Mouse (Mus musculus) liver, embryonic 11.5 days (tissue): ENCODE measurements around the gene Nrxn1. TPM values are rescaled to one million over a fixed set of nuclear protein-coding genes. Genes with fewer than 3 reads are reported as not detected.

Experiments
- ATAC-seq: fragments of 200-750 bp; cut with Nextera tagmentation; replicated peaks from 2 replicates; pipeline ENCODE4 v1.8.0; 2017; ENCODE audit warnings: moderate number of reproducible peaks, mild to moderate bottlenecking, moderate TSS enrichment, moderate library complexity; ENCODE audit not compliant: low FRiP score
- DNase-seq: peaks from one replicate; pipeline ENCODE4 v3.0.0-alpha.2; 2017; ENCODE audit warnings: low spot score
- H3K27ac ChIP-seq: fragments of 300-500 bp; sonication (generic); 2 replicates; pipeline ENCODE4 v1.5.1; 2014; ENCODE audit warnings: mild to moderate bottlenecking, low read depth, low read length, control low read depth
- H3K27me3 ChIP-seq: fragments of 300-500 bp; sonication (generic); replicated peaks from 2 replicates; pipeline ENCODE4 v1.6.1; 2014; ENCODE audit warnings: low read length, mixed read lengths; ENCODE audit not compliant: control insufficient read depth, insufficient read depth
- H3K36me3 ChIP-seq: fragments of 300-500 bp; sonication (generic); 2 replicates; pipeline ENCODE4 v1.6.1; 2014; ENCODE audit warnings: mild to moderate bottlenecking, low read length, moderate library complexity, mixed read lengths; ENCODE audit not compliant: control insufficient read depth, insufficient read depth
- H3K4me1 ChIP-seq: fragments of 300-500 bp; sonication (generic); replicated peaks from 2 replicates; pipeline ENCODE4 v1.6.1; 2014; ENCODE audit warnings: low read length, mixed read lengths; ENCODE audit not compliant: control insufficient read depth, insufficient read depth
- H3K4me2 ChIP-seq: fragments of 300-500 bp; sonication (generic); 2 replicates; pipeline ENCODE4 v1.6.1; 2014; ENCODE audit warnings: mild to moderate bottlenecking, control low read depth, moderate library complexity
- H3K4me3 ChIP-seq: fragments of 300-500 bp; sonication (generic); 2 replicates; pipeline ENCODE4 v1.5.1; 2014; ENCODE audit warnings: low read depth, low read length, control low read depth
- H3K9ac ChIP-seq: fragments of 300-500 bp; sonication (generic); 2 replicates; pipeline ENCODE4 v1.6.1; 2014; ENCODE audit warnings: low read depth, low read length, control low read depth
- H3K9me3 ChIP-seq: fragments of 300-500 bp; sonication (generic); 2 replicates; pipeline ENCODE4 v1.6.1; 2016; ENCODE audit warnings: low read length, inconsistent platforms, mixed read lengths; ENCODE audit not compliant: control insufficient read depth
- WGBS: fragments of 180-500 bp; shearing (Covaris S2); extraction: QIAGEN DNeasy Blood & Tissue Kit; methylation state at CpG from one replicate; pipeline ENCODE4 v1.1.7; 2014; 5-methylcytosine and 5-hydroxymethylcytosine counted together
- polyA plus RNA-seq: library from polyadenylated mRNA; unstranded; fragments of >200 nt; fragmentation: Nextera tagmentation; extraction: Ambion mirVana; gene quantifications from 2 replicates; pipeline ENCODE4 v1.2.1, GENCODE M21; 2014

Gene Nrxn1
- polyA plus RNA-seq, 1 experiment from 2014 or later = 0.70 TPM

DNA sequence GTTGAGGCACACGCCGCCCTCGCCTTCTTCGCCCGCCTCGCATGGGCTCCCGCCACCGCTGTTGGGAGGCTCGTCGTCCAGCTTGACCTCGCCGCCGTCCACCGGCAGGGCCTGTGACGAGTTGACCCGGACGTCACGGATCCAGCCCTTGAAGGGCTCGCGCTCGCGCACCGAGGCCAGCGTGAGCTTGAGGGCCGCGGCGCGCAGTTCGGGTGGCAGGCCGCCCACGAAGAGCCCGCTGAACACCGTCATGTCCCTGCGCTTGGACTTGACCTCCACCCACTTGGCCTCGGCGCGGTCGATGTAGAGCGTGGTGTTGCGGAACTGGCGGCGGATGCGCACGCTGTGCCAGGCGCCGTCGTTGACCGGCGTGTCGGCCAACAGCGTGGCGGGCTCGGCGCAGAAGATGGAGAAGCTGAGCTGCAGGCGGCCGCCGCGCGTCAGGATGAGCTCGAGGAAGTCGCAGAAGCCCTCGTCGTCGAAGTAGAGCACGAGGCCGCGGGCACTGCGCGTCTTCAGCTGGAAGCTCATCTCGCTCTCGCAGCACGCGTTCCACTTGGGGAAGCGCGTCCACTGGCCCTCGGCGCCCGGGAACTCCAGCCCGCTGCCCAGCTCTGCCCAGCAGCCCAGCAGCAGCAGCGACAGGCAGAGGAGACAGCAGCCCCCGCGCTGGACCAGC lies 4.7 kb downstream of the Nrxn1 start:
- Histone ChIP-seq H3K9me3 (no peaks in the 10 kb centered on the region; the same call in 1 of the 2 replicates), H3K27me3 (no peaks in the 10 kb centered on the region), H3K4me1 (no peaks in the 10 kb centered on the region), H3K4me3 (no peak overlapping the region), H3K27ac (no peak overlapping the region), H3K36me3 (no peaks in the 10 kb centered on the region), H3K4me2 (no peak overlapping the region), H3K9ac (no peak overlapping the region)
- 54% methylated on average over 82 of the region's 82 CpGs for WGBS
- DNase-seq = no peak
- ATAC-seq = peak; percentile 37; the same call in 1 of the 2 replicates

GRCm38 (mm10) chr17:91086412-91086811 lies 6.5 kb downstream of the Nrxn1 start:
- no peaks in the 10 kb centered on the region; the same call in 1 of the 2 replicates for H3K9me3 ChIP-seq
- H3K4me1 ChIP-seq = no peaks in the 10 kb centered on the region
- no peaks in the 10 kb centered on the region for H3K27me3 ChIP-seq
- no peak overlapping the region for H3K4me2 ChIP-seq
- no peaks in the 10 kb centered on the region for H3K36me3 ChIP-seq
- no peak overlapping the region for H3K9ac ChIP-seq
- ATAC-seq (no peak), DNase-seq (no peak)
- H3K27ac ChIP-seq = no peak overlapping the region
- H3K4me3 ChIP-seq = no peak overlapping the region
- WGBS = 93% methylated on average over 1 of the region's 1 CpGs

GRCm38 (mm10) chr17:91085416-91085815 lies 7.5 kb downstream of the Nrxn1 start:
- ATAC-seq (no peak), DNase-seq (no peak)
- Histone ChIP-seq H3K4me2 (no peak overlapping the region), H3K4me1 (no peaks in the 10 kb centered on the region), H3K9ac (no peak overlapping the region), H3K27me3 (no peaks in the 10 kb centered on the region), H3K27ac (no peak overlapping the region), H3K4me3 (no peak overlapping the region), H3K36me3 (no peaks in the 10 kb centered on the region), H3K9me3 (no peaks in the 10 kb centered on the region; the same call in 1 of the 2 replicates)
- 87% methylated on average over 2 of the region's 2 CpGs for WGBS

DNA sequence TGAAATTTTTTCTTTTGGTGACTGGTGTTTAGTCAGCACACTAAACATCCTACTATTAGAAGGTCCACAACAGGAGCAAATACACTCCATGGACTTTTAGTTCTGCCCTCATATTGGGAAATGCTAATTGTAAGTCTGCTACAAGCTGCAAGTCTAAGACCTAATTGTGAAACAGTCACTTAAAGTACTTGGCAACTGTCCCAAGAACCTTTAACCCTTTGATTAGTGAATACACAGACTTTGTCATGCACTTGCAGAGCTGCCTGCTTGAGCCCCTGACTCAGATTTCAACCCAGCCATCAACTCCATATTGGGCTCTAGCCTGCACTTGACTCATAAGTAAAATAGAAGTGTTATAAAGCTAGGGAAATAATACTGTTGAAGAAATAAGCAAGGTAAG lies 13.8 kb downstream of the Nrxn1 start:
- Histone ChIP-seq H3K4me2 (no peak overlapping the region), H3K4me1 (no peaks in the 10 kb centered on the region), H3K27me3 (no peaks in the 10 kb centered on the region), H3K36me3 (no peaks in the 10 kb centered on the region), H3K27ac (no peak overlapping the region), H3K9ac (no peak overlapping the region), H3K9me3 (no peaks in the 10 kb centered on the region), H3K4me3 (no peak overlapping the region)
- ATAC-seq (no peak), DNase-seq (no peak)

GRCm38 (mm10) chr17:91074780-91075179 lies 18.1 kb downstream of the Nrxn1 start:
- Histone ChIP-seq H3K9ac (no peak overlapping the region), H3K27me3 (no peaks in the 10 kb centered on the region), H3K4me2 (no peak overlapping the region), H3K4me1 (no peaks in the 10 kb centered on the region), H3K9me3 (no peaks in the 10 kb centered on the region), H3K4me3 (no peak overlapping the region), H3K36me3 (no peaks in the 10 kb centered on the region), H3K27ac (no peak overlapping the region)
- ATAC-seq = no peak
- WGBS = 80% methylated on average over 5 of the region's 5 CpGs
- no peak for DNase-seq

GRCm38 (mm10) chr17:91033466-91033865 lies 59.4 kb downstream of the Nrxn1 start:
- no peak overlapping the region for H3K27ac ChIP-seq
- ATAC-seq (no peak), DNase-seq (no peak)
- H3K9ac ChIP-seq = no peak overlapping the region
- no peaks in the 10 kb centered on the region for H3K4me1 ChIP-seq
- 85% methylated on average over 7 of the region's 7 CpGs for WGBS
- no peak overlapping the region for H3K4me2 ChIP-seq
- H3K9me3 ChIP-seq = no peaks in the 10 kb centered on the region
- no peak overlapping the region for H3K4me3 ChIP-seq
- H3K36me3 ChIP-seq = no peaks in the 10 kb centered on the region
- no peaks in the 10 kb centered on the region for H3K27me3 ChIP-seq

DNA sequence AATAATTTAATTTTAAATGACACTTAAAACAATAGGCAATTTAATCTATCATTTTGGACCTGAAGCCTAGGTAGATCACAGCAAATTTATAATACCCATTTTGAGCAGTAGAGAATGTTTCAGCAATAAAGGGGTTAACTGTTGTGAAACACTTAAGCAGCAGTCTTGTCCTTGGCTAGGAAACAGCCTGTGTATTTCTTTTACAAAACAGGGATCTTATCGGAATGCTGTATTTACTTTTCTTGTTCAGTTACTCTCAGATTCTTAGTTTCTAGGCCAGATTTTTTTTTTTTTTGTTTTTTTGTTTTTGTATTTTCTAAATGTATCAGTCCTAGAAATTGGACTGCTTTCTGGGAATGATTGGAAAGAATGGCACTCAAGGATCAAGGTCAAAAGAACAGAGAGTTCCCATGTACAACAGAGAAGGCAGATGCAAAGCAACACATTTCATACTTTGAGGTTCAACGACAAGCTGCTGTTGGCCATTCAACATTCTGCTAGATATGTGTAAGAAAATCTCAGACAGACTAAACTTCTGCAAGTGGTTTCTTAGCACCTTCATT lies 67.7 kb downstream of the Nrxn1 start:
- H3K27me3 ChIP-seq = no peaks in the 10 kb centered on the region
- H3K9me3 ChIP-seq = no peaks in the 10 kb centered on the region
- 71% methylated on average over 2 of the region's 2 CpGs for WGBS
- H3K9ac ChIP-seq = no peak overlapping the region
- no peaks in the 10 kb centered on the region for H3K36me3 ChIP-seq
- H3K4me1 ChIP-seq = no peaks in the 10 kb centered on the region
- no peak overlapping the region for H3K27ac ChIP-seq
- DNase-seq (no peak), ATAC-seq (no peak)
- no peak overlapping the region for H3K4me2 ChIP-seq
- H3K4me3 ChIP-seq = no peak overlapping the region

DNA sequence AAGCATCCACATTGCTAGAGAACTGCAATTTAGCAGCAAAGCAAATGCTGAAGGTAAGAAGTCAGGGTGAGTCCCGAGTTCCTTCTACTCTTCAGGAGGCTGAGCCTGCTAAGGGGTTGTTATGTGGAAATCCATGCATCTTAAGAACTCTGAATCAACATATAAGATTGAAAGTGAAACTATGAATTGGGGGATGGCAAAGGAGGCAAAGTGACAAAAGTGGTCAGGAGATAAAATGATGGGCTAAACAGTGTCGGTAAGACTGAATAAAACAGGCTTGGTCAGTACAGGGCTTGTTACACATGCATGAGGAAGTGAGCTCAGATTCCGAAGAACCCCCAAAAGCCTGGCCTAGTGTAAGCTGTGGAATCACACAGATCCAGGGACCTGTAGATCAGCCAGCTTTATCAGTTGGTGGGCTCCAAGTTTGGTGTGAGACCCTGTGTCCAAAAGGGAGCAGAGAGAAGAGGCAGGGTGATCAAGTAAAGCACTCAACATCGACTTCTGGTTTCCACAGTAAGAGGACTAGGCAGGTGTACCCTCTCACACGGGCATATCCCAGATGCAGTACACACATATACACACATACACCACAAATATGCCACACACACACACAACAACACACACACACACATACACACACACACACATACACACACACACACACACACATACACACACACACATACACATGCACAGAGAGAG lies 85.3 kb downstream of the Nrxn1 start:
- no peak for DNase-seq
- Histone ChIP-seq H3K9me3 (no peaks in the 10 kb centered on the region), H3K4me2 (no peak overlapping the region), H3K27ac (no peak overlapping the region), H3K4me3 (no peak overlapping the region), H3K27me3 (no peaks in the 10 kb centered on the region), H3K9ac (no peak overlapping the region), H3K4me1 (no peaks in the 10 kb centered on the region), H3K36me3 (no peaks in the 10 kb centered on the region)
- 68% methylated on average over 5 of the region's 5 CpGs for whole genome bisulfite sequencing
- ATAC-seq = no peak

- Histone ChIP-seq H3K4me2 (no peak overlapping the region), H3K4me3 (no peak overlapping the region)
- ATAC-seq = no peak
These were observed 92.5 kb downstream of the Nrxn1 start for GRCm38 (mm10) chr17:91000389-91000788.

More at GRCm38 (mm10) chr17:91000389-91000788, 92.5 kb downstream of the Nrxn1 start:
- Histone ChIP-seq H3K27me3 (no peaks in the 10 kb centered on the region), H3K9ac (no peak overlapping the region), H3K27ac (no peak overlapping the region), H3K36me3 (no peaks in the 10 kb centered on the region), H3K4me1 (no peaks in the 10 kb centered on the region), H3K9me3 (no peaks in the 10 kb centered on the region)
- DNase-seq = no peak
